Mouse (Mus musculus) kidney, adult 2 months (tissue): ENCODE measurements around the gene Cfap61.

Experiments used
- CTCF ChIP-seq: fragments of 200-500 bp; conservative IDR thresholded peaks from 2 replicates; pipeline ENCODE4 v1.5.1; 2011; ENCODE audit warnings: low read depth, mild to moderate bottlenecking, control low read depth, low read length, moderate library complexity, mixed read lengths; ENCODE audit not compliant: insufficient read depth, insufficient read length
- POLR2A ChIP-seq: fragments of 200-500 bp; IDR thresholded peaks from one replicate; pipeline ENCODE4 v1.6.1; 2011; ENCODE audit warnings: low read depth, low read length, control low read depth

DNA sequence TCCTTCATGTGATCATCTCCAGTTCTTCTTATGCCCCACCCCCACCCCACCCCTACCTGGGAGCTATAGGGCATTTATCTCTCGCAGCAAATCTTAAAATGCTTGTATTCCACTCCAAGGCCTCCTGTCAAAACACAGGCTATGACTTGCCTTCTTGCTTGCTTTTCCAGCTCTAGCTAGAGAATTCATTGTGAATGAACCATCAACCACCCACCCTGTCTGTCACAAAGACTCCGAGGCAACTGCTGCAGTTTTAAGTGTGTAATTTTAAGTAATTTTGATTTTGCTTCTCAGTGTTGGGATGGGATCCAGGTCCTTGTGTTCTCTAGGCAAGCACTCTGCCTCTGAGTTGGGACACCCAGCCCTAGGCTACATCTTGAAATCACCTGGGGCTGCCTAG is 44.0 kb upstream of the Cfap61 start:
- TF ChIP-seq CTCF, result no peak
- TF ChIP-seq POLR2A, result no peak
